Mouse (Mus musculus): ENCODE results near the gene Ypel3. TPM values are rescaled to one million over a fixed set of nuclear protein-coding genes. Genes with fewer than 3 reads are reported as not detected.
A peak's percentile ranks its signal among the peaks of the same experiment; 100 is the strongest.
"Not testable (repeated sequence)": the region's sequence is repeated elsewhere in the genome, so short reads cannot be mapped to it uniquely, and the experiment has no call there.

The Ypel3 gene
- total RNA-seq (2021), result 10 to 100 TPM; 63.7 to 74.0 TPM

GRCm38 (mm10) chr7:126776598-126777057 lies at the start of gene Ypel3:
Ypel3 (plus strand) TSS chr7:126776955.
- DNase-seq (ENCODE audit: low spot score), result peak; percentile 95
- intact Hi-C loops (cut with DNase I), result loop anchor here (2.0 kb wide), 1 partner anchor 14 kb away; no protein-coding TSS in a partner anchor

GRCm38 (mm10) chr7:126730256-126730789 lies 46.4 kb upstream of the Ypel3 start:
- DNase-seq (ENCODE audit: low spot score); intact Hi-C loops (cut with DNase I): not testable (repeated sequence)

- DNase-seq (ENCODE audit: low spot score), result no peak
- intact Hi-C loops (cut with DNase I), result no loop called here
Measured at GRCm38 (mm10) chr7:126736122-126736521, 40.6 kb upstream of the Ypel3 start.

- DNase-seq (ENCODE audit: low spot score), result no peak
- intact Hi-C loops (cut with DNase I), result no loop called here
Measured at GRCm38 (mm10) chr7:126739551-126739950, 37.2 kb upstream of the Ypel3 start.

- intact Hi-C loops (cut with DNase I), result no loop called here
- DNase-seq (ENCODE audit: low spot score), result no peak
Measured at GRCm38 (mm10) chr7:126740132-126740735, 36.5 kb upstream of the Ypel3 start.

GRCm38 (mm10) chr7:126740977-126741376 lies 35.8 kb upstream of the Ypel3 start:
- intact Hi-C loops (cut with DNase I), result no loop called here
- no peak for DNase-seq (ENCODE audit: low spot score)

- intact Hi-C loops (cut with DNase I), result no loop called here
- no peak for DNase-seq (ENCODE audit: low spot score)
Measured at GRCm38 (mm10) chr7:126741452-126741851, 35.3 kb upstream of the Ypel3 start.

DNA sequence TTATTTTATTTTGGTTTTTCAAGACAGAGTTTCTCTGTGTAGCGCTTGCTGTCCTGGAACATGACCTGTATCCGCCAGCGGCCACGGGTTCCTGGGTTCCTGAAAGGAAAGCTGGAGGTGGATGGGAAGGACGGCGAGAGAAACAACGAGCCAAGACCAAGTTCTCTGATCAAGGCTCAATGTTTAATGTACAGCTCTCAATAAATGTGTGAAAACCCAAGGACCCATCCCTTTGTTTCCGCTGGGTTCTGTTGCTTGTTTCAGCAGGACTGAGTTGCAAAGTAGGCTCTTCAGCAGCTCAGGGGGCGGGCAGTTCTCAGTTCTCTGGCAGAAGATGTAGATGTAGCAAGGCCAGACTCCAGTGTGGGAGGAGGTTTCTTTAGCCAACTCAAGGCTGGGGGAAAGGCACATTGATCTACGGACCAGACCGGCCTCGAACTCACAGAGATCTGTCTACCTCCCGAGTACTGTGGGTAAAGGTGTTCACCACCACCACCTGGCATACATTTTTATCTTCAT lies 34.7 kb upstream of the Ypel3 start:
- intact Hi-C loops (cut with DNase I), result no loop called here
- no peak for DNase-seq (ENCODE audit: low spot score)

- no peak for DNase-seq (ENCODE audit: low spot score)
- intact Hi-C loops (cut with DNase I), result loop anchor here (5.0 kb wide), 1 partner anchor 44 kb away; no protein-coding TSS in a partner anchor
Measured at GRCm38 (mm10) chr7:126746066-126746465, 30.7 kb upstream of the Ypel3 start.

GRCm38 (mm10) chr7:126746798-126747197 lies 30.0 kb upstream of the Ypel3 start:
- DNase-seq (ENCODE audit: low spot score), result no peak
- intact Hi-C loops (cut with DNase I), result loop anchor here (5.0 kb wide), 1 partner anchor 44 kb away; no protein-coding TSS in a partner anchor

- intact Hi-C loops (cut with DNase I), result loop anchor here (5.0 kb wide), 1 partner anchor 47 kb away; no protein-coding TSS in a partner anchor
Measured at GRCm38 (mm10) chr7:126748824-126749223, 27.9 kb upstream of the Ypel3 start.

GRCm38 (mm10) chr7:126749582-126750343 lies 27.0 kb upstream of the Ypel3 start:
- no peak for DNase-seq (ENCODE audit: low spot score)
- intact Hi-C loops (cut with DNase I), result loop anchor here (5.0 to 10.0 kb wide), 2 partner anchors 47 to 355 kb away; no protein-coding TSS in a partner anchor

More at GRCm38 (mm10) chr7:126748824-126749223, 27.9 kb upstream of the Ypel3 start:
- DNase-seq (ENCODE audit: low spot score), result no peak

- intact Hi-C loops (cut with DNase I), result loop anchor here (10.0 kb wide), 1 partner anchor 350 kb away; no protein-coding TSS in a partner anchor
- peak; percentile 51 for DNase-seq (ENCODE audit: low spot score)
Measured at GRCm38 (mm10) chr7:126754866-126755265, 21.9 kb upstream of the Ypel3 start.

GRCm38 (mm10) chr7:126758539-126758938 lies 18.2 kb upstream of the Ypel3 start:
- intact Hi-C loops (cut with DNase I), result loop anchor here (10.0 kb wide), 1 partner anchor 346 kb away; no protein-coding TSS in a partner anchor
- no peak for DNase-seq (ENCODE audit: low spot score)

- intact Hi-C loops (cut with DNase I), result loop anchor here (10.0 kb wide), 1 partner anchor 346 kb away; no protein-coding TSS in a partner anchor
- peak; percentile 85 for DNase-seq (ENCODE audit: low spot score)
Measured at GRCm38 (mm10) chr7:126759050-126759671, 17.6 kb upstream of the Ypel3 start, which contains the start of gene Mapk3. Mapk3 (plus strand) TSS chr7:126759601.

- intact Hi-C loops (cut with DNase I), result loop anchor here (10.0 kb wide), 1 partner anchor 345 kb away; no protein-coding TSS in a partner anchor
- DNase-seq (ENCODE audit: low spot score), result peak; percentile 39
Measured at GRCm38 (mm10) chr7:126759672-126760390, 16.9 kb upstream of the Ypel3 start.

GRCm38 (mm10) chr7:126760391-126760802 lies 16.4 kb upstream of the Ypel3 start:
- peak; percentile 82 for DNase-seq (ENCODE audit: low spot score)
- intact Hi-C loops (cut with DNase I), result no loop called here

DNA sequence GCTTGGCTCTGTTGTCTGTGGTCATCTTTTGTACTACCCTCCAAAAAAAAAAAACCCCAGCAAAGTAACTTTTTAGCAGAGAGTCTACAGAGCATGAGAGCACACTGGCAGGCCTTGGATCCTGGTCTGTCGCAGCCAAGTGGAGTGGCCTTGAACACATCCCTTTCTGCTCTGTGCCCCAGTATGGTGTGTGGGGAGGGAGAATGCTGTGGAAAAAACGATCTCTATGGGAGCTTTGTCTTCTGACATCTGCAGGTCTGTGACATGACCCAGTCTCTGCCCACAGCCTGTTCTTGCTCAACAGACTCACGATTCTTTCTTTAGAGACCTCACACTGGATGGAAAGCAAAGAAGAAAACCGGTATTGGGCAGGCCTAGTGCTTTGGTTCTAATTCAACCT lies 15.8 kb upstream of the Ypel3 start:
- DNase-seq (ENCODE audit: low spot score), result no peak

DNA sequence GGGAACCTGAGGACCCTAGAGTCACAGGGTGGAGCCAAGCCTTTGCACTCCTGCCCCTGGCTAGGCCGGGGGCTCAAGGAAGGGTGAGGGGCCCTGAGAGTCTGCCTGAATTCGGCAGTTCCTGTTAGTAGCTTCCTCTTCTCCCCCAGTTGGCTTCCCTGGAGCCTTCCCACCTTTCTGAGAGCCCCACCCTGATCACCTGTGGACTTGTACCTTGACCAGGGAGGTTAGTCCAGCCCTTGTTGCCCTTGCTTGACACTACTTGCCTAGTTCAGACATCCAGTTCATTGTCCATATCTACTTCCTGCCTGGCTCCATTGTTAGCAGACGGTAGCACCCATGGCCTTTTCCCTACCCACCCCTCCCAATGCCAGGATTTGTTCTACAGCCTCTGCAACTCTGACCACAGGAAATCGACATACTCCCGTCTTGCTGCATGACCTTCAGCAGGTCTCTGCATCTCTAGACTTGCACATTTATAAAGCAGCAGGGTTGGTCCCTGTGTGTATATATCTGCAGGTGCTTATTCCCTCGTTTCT lies 15.2 kb upstream of the Ypel3 start:
- no peak for DNase-seq (ENCODE audit: low spot score)
- intact Hi-C loops (cut with DNase I), result loop anchor here (2.0 kb wide), 1 partner anchor 15 kb away; the partner anchor contains the start of gene Ypel3

More for the DNA sequence above, 15.8 kb upstream of the Ypel3 start:
- intact Hi-C loops (cut with DNase I), result no loop called here

Data from heart, postnatal 25 days (tissue).